Mouse (Mus musculus): ENCODE results near the gene Fam20a. TPM values are rescaled to one million over a fixed set of nuclear protein-coding genes. Genes with fewer than 3 reads are reported as not detected.

Gene Fam20a
- 6.0 TPM for polyA plus RNA-seq (2014; fragmentation: Illumina TruSeq; extraction: RNeasy Lipid Tissue Mini Kit (QIAGEN cat#74804); ENCODE audit: low read depth, low replicate concordance)

GRCm38 (mm10) chr11:109721781-109722446 is at the start of gene Fam20a:
Gene Fam20a (minus strand): TSS chr11:109722279.

GRCm38 (mm10) chr11:109649206-109649605 is 72.9 kb downstream of the Fam20a start, which contains the start of gene Prkar1a:
Gene Prkar1a (plus strand): TSS chr11:109649405.

Other genes starting within 250 kb of the Fam20a start
- gene Arsg, start 248.9 kb downstream of the Fam20a start, polyA plus RNA-seq (2014; fragmentation: Illumina TruSeq; extraction: RNeasy Lipid Tissue Mini Kit (QIAGEN cat#74804); ENCODE audit: low read depth, low replicate concordance) = 6.6 TPM
- 7.8 TPM for gene Slc16a6, start 248.7 kb downstream of the Fam20a start, polyA plus RNA-seq (2014; fragmentation: Illumina TruSeq; extraction: RNeasy Lipid Tissue Mini Kit (QIAGEN cat#74804); ENCODE audit: low read depth, low replicate concordance)
- 36.8 TPM for gene Wipi1, start 110.3 kb downstream of the Fam20a start, polyA plus RNA-seq (2014; fragmentation: Illumina TruSeq; extraction: RNeasy Lipid Tissue Mini Kit (QIAGEN cat#74804); ENCODE audit: low read depth, low replicate concordance)
- gene Prkar1a, start 72.9 kb downstream of the Fam20a start, polyA plus RNA-seq (2014; fragmentation: Illumina TruSeq; extraction: RNeasy Lipid Tissue Mini Kit (QIAGEN cat#74804); ENCODE audit: low read depth, low replicate concordance) = 138 TPM
- gene 1700012B07Rik, start 105.8 kb upstream of the Fam20a start, polyA plus RNA-seq (2014; fragmentation: Illumina TruSeq; extraction: RNeasy Lipid Tissue Mini Kit (QIAGEN cat#74804); ENCODE audit: low read depth, low replicate concordance) = 5.7 TPM

All from adipose tissue, adult 10 weeks (tissue).